Mouse (Mus musculus) thymus, adult 2 months (tissue): ENCODE data around the gene Shbg.

Source experiments
- CTCF ChIP-seq: fragments of 200-500 bp; IDR thresholded peaks from 2 replicates; pipeline ENCODE4 v1.5.1; 2012; ENCODE audit warnings: mild to moderate bottlenecking, control low read depth, low read length, moderate library complexity, borderline replicate concordance; ENCODE audit not compliant: control insufficient read depth, poor library complexity, insufficient read depth; ENCODE audit errors: extremely low read depth
- POLR2A ChIP-seq: fragments of 200-500 bp; IDR thresholded peaks from 2 replicates; pipeline ENCODE4 v1.6.1; 2012; ENCODE audit warnings: mild to moderate bottlenecking, low read length, control low read depth, moderate library complexity; ENCODE audit not compliant: control insufficient read depth, poor library complexity, insufficient read depth; ENCODE audit errors: extremely low read depth

DNA sequence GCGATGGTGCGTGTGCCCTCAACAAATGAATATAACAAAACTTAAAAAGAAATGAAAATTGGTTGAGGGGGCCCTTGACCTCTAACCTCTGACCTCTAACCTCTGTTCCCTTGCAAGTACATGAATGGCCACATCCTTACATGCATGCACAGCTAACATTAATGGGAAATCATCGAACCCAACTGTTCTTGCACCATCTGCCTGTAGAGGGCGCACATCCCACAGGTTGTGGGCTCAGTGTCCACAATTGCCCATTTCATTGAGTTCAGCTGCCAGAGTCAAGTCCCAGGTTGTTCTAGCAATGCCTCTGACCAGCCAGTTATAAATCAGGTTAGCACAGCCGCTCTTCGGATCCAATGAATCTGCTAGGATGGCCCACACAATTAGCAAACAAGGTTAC, 10.6 kb upstream of the Shbg start:
- no peak for TF ChIP-seq POLR2A
- TF ChIP-seq CTCF = peak; percentile 68; the same call in 1 of the 2 replicates
